Mouse (Mus musculus): ENCODE data around the gene Clec2l. TPM values are rescaled to one million over a fixed set of nuclear protein-coding genes. Genes with fewer than 3 reads are reported as not detected.
A peak's percentile ranks its signal among the peaks of the same experiment; 100 is the strongest.

Clec2l gene
- polyA plus RNA-seq, 1 experiment from 2014 or later = 3.1 TPM

DNA sequence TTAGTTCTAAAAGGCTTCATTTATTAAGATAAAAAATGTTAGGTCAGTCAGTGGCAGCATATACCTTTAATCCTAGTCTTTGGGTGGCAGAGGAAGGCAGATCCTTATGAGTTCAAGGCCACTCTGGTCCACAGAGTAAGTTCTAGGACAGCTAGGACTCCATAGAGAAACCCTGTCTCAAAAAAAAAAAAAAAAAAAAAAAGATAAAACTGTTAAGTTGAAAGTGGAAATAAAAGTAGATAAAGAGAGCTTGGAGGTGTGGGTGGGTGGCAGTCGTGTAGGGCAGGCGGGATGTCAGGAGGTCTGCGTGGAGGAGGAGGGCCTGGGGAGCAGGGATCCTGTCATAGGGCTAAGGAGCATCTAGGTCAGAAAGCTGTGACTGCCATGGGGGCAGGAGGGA, 9.1 kb downstream of the Clec2l start:
- H3K9me3 ChIP-seq (replicated peaks; ENCODE audit: control insufficient read depth, low read length) = no peaks in the 10 kb centered on the region
- ATAC-seq (replicated peaks; ENCODE audit: insufficient number of reproducible peaks, low FRiP score, low TSS enrichment, low read depth) = no peak
- H3K27me3 ChIP-seq (ENCODE audit: control insufficient read depth, insufficient read depth, low read length) = no peaks in the 10 kb centered on the region
- no peak overlapping the region for H3K4me3 ChIP-seq (ENCODE audit: low read depth, low read length)
- 95% methylated on average over 3 of the region's 3 CpGs for WGBS
- no peak overlapping the region for H3K9ac ChIP-seq (replicated peaks; ENCODE audit: low read length)
- H3K4me1 ChIP-seq (ENCODE audit: control insufficient read depth, insufficient read depth, low read length) = no peaks in the 10 kb centered on the region
- H3K4me2 ChIP-seq (ENCODE audit: low read depth, low read length) = no peak overlapping the region
- no peaks in the 10 kb centered on the region for H3K36me3 ChIP-seq (replicated peaks; ENCODE audit: control insufficient read depth, insufficient read depth, low read depth, low read length)
- no peak for DNase-seq (ENCODE audit: low spot score)
- no peak overlapping the region for H3K27ac ChIP-seq (replicated peaks; ENCODE audit: low read depth, low read length)

DNA sequence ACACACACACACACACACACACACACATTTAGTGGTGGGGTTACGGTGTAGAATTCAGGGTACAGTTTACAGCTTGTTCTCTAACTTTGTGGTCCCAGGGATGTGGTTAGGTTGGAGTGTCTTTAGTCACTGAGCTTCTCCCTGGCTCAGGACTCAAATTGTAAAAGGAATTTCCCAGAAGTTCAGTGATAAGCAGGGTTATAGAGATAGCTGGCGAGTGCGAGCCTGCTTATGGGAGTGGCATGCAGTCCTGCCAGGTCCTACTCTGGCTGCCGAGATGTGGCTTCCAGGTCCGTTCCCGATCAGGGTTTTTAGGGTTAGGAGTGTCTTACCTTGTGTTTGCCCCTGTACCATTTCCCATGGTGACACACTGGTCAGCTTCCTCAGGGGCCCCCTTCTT, 13.3 kb downstream of the Clec2l start:
- Histone ChIP-seq H3K4me2 (ENCODE audit: low read depth, low read length) (no peak overlapping the region), H3K27ac (replicated peaks; ENCODE audit: low read depth, low read length) (no peak overlapping the region), H3K4me3 (ENCODE audit: low read depth, low read length) (no peak overlapping the region), H3K9me3 (replicated peaks; ENCODE audit: control insufficient read depth, low read length) (no peaks in the 10 kb centered on the region), H3K36me3 (replicated peaks; ENCODE audit: control insufficient read depth, insufficient read depth, low read depth, low read length) (no peaks in the 10 kb centered on the region), H3K9ac (replicated peaks; ENCODE audit: low read length) (no peak overlapping the region), H3K27me3 (ENCODE audit: control insufficient read depth, insufficient read depth, low read length) (no peaks in the 10 kb centered on the region), H3K4me1 (ENCODE audit: control insufficient read depth, insufficient read depth, low read length) (no peaks in the 10 kb centered on the region)
- WGBS = 80% methylated on average over 6 of the region's 6 CpGs
- no peak for ATAC-seq (replicated peaks; ENCODE audit: insufficient number of reproducible peaks, low FRiP score, low TSS enrichment, low read depth)
- DNase-seq (ENCODE audit: low spot score) = no peak

DNA sequence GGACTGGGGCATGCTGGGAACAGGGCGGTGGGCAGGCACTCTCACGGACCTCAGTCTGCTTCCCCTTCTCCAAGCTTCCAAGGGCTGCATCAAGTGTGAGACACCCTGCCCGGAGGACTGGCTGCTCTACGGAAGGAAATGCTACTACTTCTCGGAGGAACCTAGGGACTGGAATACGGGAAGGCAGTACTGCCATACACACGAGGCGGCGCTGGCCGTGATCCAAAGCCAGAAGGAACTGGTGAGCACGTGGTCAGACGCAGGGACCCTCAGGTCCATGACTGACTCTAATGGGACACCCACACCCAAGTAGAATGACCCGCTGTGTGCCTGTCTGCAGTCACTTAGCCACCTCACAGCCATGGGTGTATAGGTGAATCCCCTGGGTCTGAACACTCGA, 13.9 kb downstream of the Clec2l start:
- no peaks in the 10 kb centered on the region for H3K36me3 ChIP-seq (replicated peaks; ENCODE audit: control insufficient read depth, insufficient read depth, low read depth, low read length)
- no peak overlapping the region for H3K4me3 ChIP-seq (ENCODE audit: low read depth, low read length)
- DNase-seq (ENCODE audit: low spot score) = no peak
- no peak for ATAC-seq (replicated peaks; ENCODE audit: insufficient number of reproducible peaks, low FRiP score, low TSS enrichment, low read depth)
- no peak overlapping the region for H3K27ac ChIP-seq (replicated peaks; ENCODE audit: low read depth, low read length)
- H3K9ac ChIP-seq (replicated peaks; ENCODE audit: low read length) = no peak overlapping the region
- 83% methylated on average over 14 of the region's 14 CpGs for WGBS
- H3K9me3 ChIP-seq (replicated peaks; ENCODE audit: control insufficient read depth, low read length) = no peaks in the 10 kb centered on the region
- no peaks in the 10 kb centered on the region for H3K27me3 ChIP-seq (ENCODE audit: control insufficient read depth, insufficient read depth, low read length)
- no peaks in the 10 kb centered on the region for H3K4me1 ChIP-seq (ENCODE audit: control insufficient read depth, insufficient read depth, low read length)
- H3K4me2 ChIP-seq (ENCODE audit: low read depth, low read length) = no peak overlapping the region

DNA sequence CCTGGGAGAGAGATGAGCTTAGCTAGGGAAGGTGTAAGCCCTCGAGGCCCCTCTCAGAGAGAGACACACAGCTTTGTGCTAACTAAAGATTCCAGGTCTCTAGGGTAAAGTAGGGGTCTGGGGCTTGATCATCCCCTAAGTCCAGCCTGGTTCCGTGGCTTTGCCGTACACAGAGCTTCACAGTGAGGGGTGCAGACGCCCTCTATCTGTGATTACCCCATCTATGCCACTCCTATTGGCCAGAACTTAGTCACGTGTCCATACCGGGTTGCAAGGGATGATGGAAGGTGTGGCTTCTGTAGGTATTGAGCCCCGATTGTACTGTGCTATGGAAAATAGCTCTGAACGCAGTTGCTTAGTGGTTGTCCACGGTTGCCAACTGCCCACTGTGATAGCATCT, 14.8 kb downstream of the Clec2l start:
- 71% methylated on average over 9 of the region's 9 CpGs for WGBS

DNA sequence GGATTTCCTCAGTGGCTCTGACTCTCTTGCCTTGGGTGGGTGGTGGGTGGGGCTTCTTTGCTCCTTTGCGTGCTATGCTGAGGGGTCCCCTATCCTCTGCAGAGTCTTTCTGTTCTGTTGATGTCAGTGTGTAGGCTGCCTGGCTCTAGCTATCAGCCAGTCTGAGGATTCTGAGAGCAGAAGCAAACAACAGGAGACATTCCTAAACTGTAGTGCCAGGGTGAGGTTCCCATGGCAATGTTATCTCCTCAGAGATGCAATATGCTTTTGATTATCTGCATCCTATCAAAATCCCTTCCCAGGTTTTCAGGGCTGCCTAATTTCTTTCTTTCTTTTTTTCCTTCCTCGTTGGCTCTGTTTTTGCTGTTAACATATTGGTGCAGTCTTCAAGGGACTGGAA, 19.7 kb downstream of the Clec2l start:
- H3K4me2 ChIP-seq (ENCODE audit: low read depth, low read length) = no peak overlapping the region
- no peak overlapping the region for H3K9ac ChIP-seq (replicated peaks; ENCODE audit: low read length)
- H3K9me3 ChIP-seq (replicated peaks; ENCODE audit: control insufficient read depth, low read length) = no peaks in the 10 kb centered on the region
- ATAC-seq (replicated peaks; ENCODE audit: insufficient number of reproducible peaks, low FRiP score, low TSS enrichment, low read depth) = no peak
- H3K4me3 ChIP-seq (ENCODE audit: low read depth, low read length) = no peak overlapping the region
- DNase-seq (ENCODE audit: low spot score) = no peak
- no peaks in the 10 kb centered on the region for H3K36me3 ChIP-seq (replicated peaks; ENCODE audit: control insufficient read depth, insufficient read depth, low read depth, low read length)
- H3K27me3 ChIP-seq (ENCODE audit: control insufficient read depth, insufficient read depth, low read length) = no peaks in the 10 kb centered on the region
- WGBS = 54% methylated on average over 2 of the region's 2 CpGs
- H3K27ac ChIP-seq (replicated peaks; ENCODE audit: low read depth, low read length) = no peak overlapping the region
- H3K4me1 ChIP-seq (ENCODE audit: control insufficient read depth, insufficient read depth, low read length) = no peaks in the 10 kb centered on the region

More for the DNA sequence above, 14.8 kb downstream of the Clec2l start:
- Histone ChIP-seq H3K4me2 (ENCODE audit: low read depth, low read length) (no peak overlapping the region), H3K27ac (replicated peaks; ENCODE audit: low read depth, low read length) (no peak overlapping the region), H3K9ac (replicated peaks; ENCODE audit: low read length) (no peak overlapping the region), H3K4me1 (ENCODE audit: control insufficient read depth, insufficient read depth, low read length) (no peaks in the 10 kb centered on the region), H3K36me3 (replicated peaks; ENCODE audit: control insufficient read depth, insufficient read depth, low read depth, low read length) (no peaks in the 10 kb centered on the region), H3K27me3 (ENCODE audit: control insufficient read depth, insufficient read depth, low read length) (no peaks in the 10 kb centered on the region), H3K4me3 (ENCODE audit: low read depth, low read length) (no peak overlapping the region), H3K9me3 (replicated peaks; ENCODE audit: control insufficient read depth, low read length) (no peaks in the 10 kb centered on the region)
- no peak for ATAC-seq (replicated peaks; ENCODE audit: insufficient number of reproducible peaks, low FRiP score, low TSS enrichment, low read depth)
- DNase-seq (ENCODE audit: low spot score) = no peak

- ATAC-seq (replicated peaks; ENCODE audit: insufficient number of reproducible peaks, low FRiP score, low TSS enrichment, low read depth) = no peak
- H3K4me1 ChIP-seq (ENCODE audit: control insufficient read depth, insufficient read depth, low read length) = no peaks in the 10 kb centered on the region
- no peaks in the 10 kb centered on the region for H3K27me3 ChIP-seq (ENCODE audit: control insufficient read depth, insufficient read depth, low read length)
- H3K4me3 ChIP-seq (ENCODE audit: low read depth, low read length) = no peak overlapping the region
- H3K4me2 ChIP-seq (ENCODE audit: low read depth, low read length) = no peak overlapping the region
- H3K36me3 ChIP-seq (replicated peaks; ENCODE audit: control insufficient read depth, insufficient read depth, low read depth, low read length) = no peaks in the 10 kb centered on the region; the same call in 1 of the 2 replicates
- H3K9ac ChIP-seq (replicated peaks; ENCODE audit: low read length) = no peak overlapping the region
- DNase-seq (ENCODE audit: low spot score) = peak; percentile 54
- no peak overlapping the region for H3K27ac ChIP-seq (replicated peaks; ENCODE audit: low read depth, low read length)
- 67% methylated on average over 11 of the region's 11 CpGs for WGBS
- H3K9me3 ChIP-seq (replicated peaks; ENCODE audit: control insufficient read depth, low read length) = no peaks in the 10 kb centered on the region
Observed at GRCm38 (mm10) chr6:38687216-38687615, 24.3 kb downstream of the Clec2l start.

GRCm38 (mm10) chr6:38688841-38689240, 26.0 kb downstream of the Clec2l start:
- 94% methylated on average over 10 of the region's 10 CpGs for WGBS
- H3K4me2 ChIP-seq (ENCODE audit: low read depth, low read length) = no peak overlapping the region
- no peak overlapping the region for H3K4me3 ChIP-seq (ENCODE audit: low read depth, low read length)
- H3K4me1 ChIP-seq (ENCODE audit: control insufficient read depth, insufficient read depth, low read length) = no peaks in the 10 kb centered on the region
- H3K9me3 ChIP-seq (replicated peaks; ENCODE audit: control insufficient read depth, low read length) = no peaks in the 10 kb centered on the region
- H3K27me3 ChIP-seq (ENCODE audit: control insufficient read depth, insufficient read depth, low read length) = no peaks in the 10 kb centered on the region
- no peak for DNase-seq (ENCODE audit: low spot score)
- no peak overlapping the region for H3K9ac ChIP-seq (replicated peaks; ENCODE audit: low read length)
- no peaks in the 10 kb centered on the region; the same call in 1 of the 2 replicates for H3K36me3 ChIP-seq (replicated peaks; ENCODE audit: control insufficient read depth, insufficient read depth, low read depth, low read length)
- H3K27ac ChIP-seq (replicated peaks; ENCODE audit: low read depth, low read length) = no peak overlapping the region
- ATAC-seq (replicated peaks; ENCODE audit: insufficient number of reproducible peaks, low FRiP score, low TSS enrichment, low read depth) = no peak

GRCm38 (mm10) chr6:38690615-38691014, 27.7 kb downstream of the Clec2l start:
- no peaks in the 10 kb centered on the region for H3K9me3 ChIP-seq (replicated peaks; ENCODE audit: control insufficient read depth, low read length)
- DNase-seq (ENCODE audit: low spot score) (no peak), ATAC-seq (replicated peaks; ENCODE audit: insufficient number of reproducible peaks, low FRiP score, low TSS enrichment, low read depth) (no peak)
- no peaks in the 10 kb centered on the region for H3K4me1 ChIP-seq (ENCODE audit: control insufficient read depth, insufficient read depth, low read length)
- H3K9ac ChIP-seq (replicated peaks; ENCODE audit: low read length) = no peak overlapping the region
- H3K27ac ChIP-seq (replicated peaks; ENCODE audit: low read depth, low read length) = no peak overlapping the region
- peaks cover 4% of the 10 kb centered on the region; the same call in 1 of the 2 replicates for H3K36me3 ChIP-seq (replicated peaks; ENCODE audit: control insufficient read depth, insufficient read depth, low read depth, low read length)
- no peak overlapping the region for H3K4me2 ChIP-seq (ENCODE audit: low read depth, low read length)
- 82% methylated on average over 4 of the region's 4 CpGs for WGBS
- H3K27me3 ChIP-seq (ENCODE audit: control insufficient read depth, insufficient read depth, low read length) = no peaks in the 10 kb centered on the region
- no peak overlapping the region for H3K4me3 ChIP-seq (ENCODE audit: low read depth, low read length)
